Mouse (Mus musculus) embryonic facial prominence, embryonic 14.5 days (tissue): Measurements from ENCODE around the gene Stat5b. TPM values are rescaled to one million over a fixed set of nuclear protein-coding genes. Genes with fewer than 3 reads are reported as not detected.

Experiments used
- ATAC-seq: fragments of 200-750 bp; cut with Nextera tagmentation; 2 replicates; pipeline ENCODE4 v1.8.0; 2017; ENCODE audit warnings: low read depth, moderate number of reproducible peaks, moderate TSS enrichment
- DNase-seq: peaks from one replicate; pipeline ENCODE4 v3.0.0-alpha.2; 2015; ENCODE audit warnings: low spot score
- H3K27ac ChIP-seq: fragments of 300-500 bp; sonication (generic); replicated peaks from 2 replicates; pipeline ENCODE4 v1.5.1; 2014; ENCODE audit warnings: low read depth, mild to moderate bottlenecking, low read length, moderate library complexity
- H3K27me3 ChIP-seq: fragments of 300-500 bp; sonication (generic); replicated peaks from 2 replicates; pipeline ENCODE4 v1.6.1; 2014; ENCODE audit warnings: low read length; ENCODE audit not compliant: control insufficient read depth, insufficient read depth
- H3K36me3 ChIP-seq: fragments of 300-500 bp; sonication (generic); 2 replicates; pipeline ENCODE4 v1.6.1; 2014; ENCODE audit warnings: low read length, mixed read lengths; ENCODE audit not compliant: control insufficient read depth, insufficient read depth
- H3K4me1 ChIP-seq: fragments of 300-500 bp; sonication (generic); 2 replicates; pipeline ENCODE4 v1.6.1; 2014; ENCODE audit warnings: antibody characterized with exemption, low read length; ENCODE audit not compliant: control insufficient read depth, insufficient read depth
- H3K4me2 ChIP-seq: fragments of 300-500 bp; sonication (generic); 2 replicates; pipeline ENCODE4 v1.6.1; 2014; ENCODE audit warnings: low read depth, mild to moderate bottlenecking, low read length, moderate library complexity, mixed read lengths
- H3K4me3 ChIP-seq: fragments of 300-500 bp; sonication (generic); 2 replicates; pipeline ENCODE4 v1.5.1; 2014; ENCODE audit warnings: low read depth, mild to moderate bottlenecking, low read length
- H3K9ac ChIP-seq: fragments of 300-500 bp; sonication (generic); 2 replicates; pipeline ENCODE4 v1.6.1; 2014; ENCODE audit warnings: low read depth, mild to moderate bottlenecking, low read length, moderate library complexity, mixed read lengths
- H3K9me3 ChIP-seq: fragments of 300-500 bp; sonication (generic); 2 replicates; pipeline ENCODE4 v1.6.1; 2016; ENCODE audit warnings: low read length; ENCODE audit not compliant: control insufficient read depth
- WGBS: fragments of 180-500 bp; shearing (Covaris S2); extraction: QIAGEN DNeasy Blood & Tissue Kit; methylation state at CpG from one replicate; pipeline ENCODE4 v1.1.7; 2014; 5-methylcytosine and 5-hydroxymethylcytosine counted together
- polyA plus RNA-seq: library from polyadenylated mRNA; unstranded; fragments of >200 nt; fragmentation: Nextera tagmentation; extraction: Ambion mirVana; gene quantifications from 2 replicates; pipeline ENCODE4 v1.2.1, GENCODE M21; 2014

Stat5b gene
- polyA plus RNA-seq, 1 experiment from 2014 or later = 27.6 TPM

GRCm38 (mm10) chr11:100828676-100829151 is 21.8 kb downstream of the Stat5b start:
- no peaks in the 10 kb centered on the region for H3K9me3 ChIP-seq
- 58% methylated on average over 10 of the region's 10 CpGs for WGBS
- H3K4me3 ChIP-seq = no peak overlapping the region
- no peak for DNase-seq
- no peaks in the 10 kb centered on the region for H3K36me3 ChIP-seq
- no peak for ATAC-seq
- H3K9ac ChIP-seq = no peak overlapping the region
- H3K27me3 ChIP-seq = no peaks in the 10 kb centered on the region
- no peak overlapping the region for H3K4me2 ChIP-seq
- peaks cover 13% of the 10 kb centered on the region for H3K4me1 ChIP-seq
- H3K27ac ChIP-seq = no peak overlapping the region

GRCm38 (mm10) chr11:100826161-100826866 is 24.2 kb downstream of the Stat5b start:
- Histone ChIP-seq H3K9ac (no peak overlapping the region), H3K27me3 (no peaks in the 10 kb centered on the region), H3K4me2 (no peak overlapping the region), H3K9me3 (no peaks in the 10 kb centered on the region), H3K4me1 (peaks cover 3% of the 10 kb centered on the region; the same call in 1 of the 2 replicates), H3K36me3 (no peaks in the 10 kb centered on the region), H3K4me3 (no peak overlapping the region), H3K27ac (no peak overlapping the region)
- DNase-seq (no peak), ATAC-seq (no peak)
- 82% methylated on average over 13 of the region's 13 CpGs for WGBS

- H3K9ac ChIP-seq = no peak overlapping the region
- H3K9me3 ChIP-seq = no peaks in the 10 kb centered on the region
- no peak for ATAC-seq
- H3K27me3 ChIP-seq = no peaks in the 10 kb centered on the region
- H3K4me2 ChIP-seq = no peak overlapping the region
- no peaks in the 10 kb centered on the region for H3K36me3 ChIP-seq
- no peak overlapping the region for H3K4me3 ChIP-seq
- 0 out of 2 replicates have a peak, but pooled peaks cover 5% of the 10 kb centered on the region for H3K4me1 ChIP-seq
- no peak overlapping the region for H3K27ac ChIP-seq
- WGBS = 90% methylated on average over 9 of the region's 9 CpGs
- DNase-seq = no peak
Observed at GRCm38 (mm10) chr11:100825451-100825850, 25.1 kb downstream of the Stat5b start.

- ATAC-seq (no peak), DNase-seq (no peak)
- WGBS = 83% methylated on average over 7 of the region's 7 CpGs
- Histone ChIP-seq H3K27me3 (no peaks in the 10 kb centered on the region), H3K4me3 (no peak overlapping the region), H3K9ac (no peak overlapping the region), H3K4me2 (no peak overlapping the region), H3K36me3 (no peaks in the 10 kb centered on the region), H3K9me3 (no peaks in the 10 kb centered on the region), H3K27ac (no peak overlapping the region), H3K4me1 (peaks cover 7% of the 10 kb centered on the region)
Observed at GRCm38 (mm10) chr11:100824496-100824895, 26.0 kb downstream of the Stat5b start.

GRCm38 (mm10) chr11:100823543-100824313 is 26.8 kb downstream of the Stat5b start:
- 64% methylated on average over 8 of the region's 8 CpGs for WGBS
- H3K4me1 ChIP-seq = peaks cover 9% of the 10 kb centered on the region
- no peaks in the 10 kb centered on the region for H3K9me3 ChIP-seq
- no peaks in the 10 kb centered on the region for H3K36me3 ChIP-seq
- ATAC-seq (no peak), DNase-seq (no peak)
- no peak overlapping the region for H3K4me3 ChIP-seq
- no peak overlapping the region for H3K9ac ChIP-seq
- no peak overlapping the region for H3K27ac ChIP-seq
- no peak overlapping the region for H3K4me2 ChIP-seq
- no peaks in the 10 kb centered on the region for H3K27me3 ChIP-seq

GRCm38 (mm10) chr11:100822365-100822764 is 28.2 kb downstream of the Stat5b start:
- ATAC-seq (no peak), DNase-seq (peak; percentile 32)
- H3K4me3 ChIP-seq = no peak overlapping the region
- H3K27me3 ChIP-seq = no peaks in the 10 kb centered on the region
- 0 out of 2 replicates have a peak overlapping the region, but pooled peaks have one; percentile 13 for H3K4me2 ChIP-seq
- H3K9ac ChIP-seq = no peak overlapping the region
- no peaks in the 10 kb centered on the region for H3K9me3 ChIP-seq
- H3K36me3 ChIP-seq = no peaks in the 10 kb centered on the region
- no peak overlapping the region for H3K27ac ChIP-seq
- 62% methylated on average over 12 of the region's 12 CpGs for WGBS
- H3K4me1 ChIP-seq = peaks cover 9% of the 10 kb centered on the region

- Histone ChIP-seq H3K36me3 (no peaks in the 10 kb centered on the region), H3K27ac (no peak overlapping the region), H3K9ac (no peak overlapping the region), H3K4me1 (peaks cover 9% of the 10 kb centered on the region), H3K4me2 (no peak overlapping the region), H3K4me3 (no peak overlapping the region), H3K27me3 (no peaks in the 10 kb centered on the region), H3K9me3 (no peaks in the 10 kb centered on the region)
- ATAC-seq (no peak), DNase-seq (no peak)
- WGBS = 82% methylated on average over 13 of the region's 13 CpGs
Observed at GRCm38 (mm10) chr11:100821605-100822220, 28.8 kb downstream of the Stat5b start.

- 45% methylated on average over 8 of the region's 8 CpGs for WGBS
- DNase-seq = peak; percentile 73
- H3K4me2 ChIP-seq = 0 out of 2 replicates have a peak overlapping the region, but pooled peaks have one; percentile 3
Observed at GRCm38 (mm10) chr11:100820047-100820446, 30.5 kb downstream of the Stat5b start.

More at GRCm38 (mm10) chr11:100820047-100820446, 30.5 kb downstream of the Stat5b start:
- H3K36me3 ChIP-seq = no peaks in the 10 kb centered on the region
- H3K4me1 ChIP-seq = peaks cover 9% of the 10 kb centered on the region
- no peak overlapping the region for H3K27ac ChIP-seq
- peak; percentile 62; the same call in 1 of the 2 replicates for ATAC-seq
- no peak overlapping the region for H3K4me3 ChIP-seq
- H3K9me3 ChIP-seq = no peaks in the 10 kb centered on the region
- no peaks in the 10 kb centered on the region for H3K27me3 ChIP-seq
- H3K9ac ChIP-seq = no peak overlapping the region
